Mouse (Mus musculus): ENCODE data around the gene Got2.

The Got2 gene

DNA sequence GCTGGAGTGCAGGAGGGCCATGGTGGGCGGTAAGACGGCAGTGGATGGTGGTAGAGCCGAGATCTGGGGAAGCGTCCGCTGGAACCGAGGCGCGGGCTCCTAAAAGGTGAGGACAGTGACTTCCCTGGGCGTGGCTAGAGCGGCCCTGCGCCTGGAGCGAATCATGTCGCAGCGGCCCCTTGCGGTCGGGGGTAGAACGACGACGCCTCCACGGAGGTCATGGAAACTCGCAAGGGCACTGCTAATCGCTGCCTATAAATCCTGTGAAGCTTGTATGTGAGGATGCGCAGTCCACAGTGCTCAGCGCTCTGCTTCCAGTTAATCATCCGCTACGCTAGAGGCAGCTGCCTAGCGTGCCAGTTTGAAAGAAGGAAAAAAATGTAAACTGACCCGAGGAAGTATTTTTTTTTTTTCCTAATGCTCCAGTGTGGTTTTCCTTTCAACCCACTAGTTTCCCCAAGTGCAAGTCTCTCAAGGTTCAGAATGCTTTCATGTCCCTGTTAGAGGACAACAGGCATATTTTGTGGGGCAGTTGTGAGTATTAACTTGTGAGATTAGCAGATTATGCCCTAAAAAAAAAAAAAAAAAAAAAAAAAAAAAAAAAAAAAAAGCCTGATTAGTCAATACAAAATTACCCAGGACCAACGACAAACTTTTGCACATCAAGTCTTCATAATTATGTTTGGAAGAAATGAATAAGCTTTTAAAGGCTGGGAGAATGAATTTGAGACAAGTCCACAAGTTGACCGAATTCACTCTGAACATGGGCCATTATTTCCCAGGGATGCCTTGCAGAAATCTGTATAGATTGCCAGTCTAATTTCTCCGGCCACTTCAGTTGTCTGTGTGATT lies at the start of gene Got2:
Got2 (minus strand) TSS at position 263 of the 852 bp plus-strand sequence.
- DNase-seq (ENCODE audit: low spot score), result peak; percentile 90

DNA sequence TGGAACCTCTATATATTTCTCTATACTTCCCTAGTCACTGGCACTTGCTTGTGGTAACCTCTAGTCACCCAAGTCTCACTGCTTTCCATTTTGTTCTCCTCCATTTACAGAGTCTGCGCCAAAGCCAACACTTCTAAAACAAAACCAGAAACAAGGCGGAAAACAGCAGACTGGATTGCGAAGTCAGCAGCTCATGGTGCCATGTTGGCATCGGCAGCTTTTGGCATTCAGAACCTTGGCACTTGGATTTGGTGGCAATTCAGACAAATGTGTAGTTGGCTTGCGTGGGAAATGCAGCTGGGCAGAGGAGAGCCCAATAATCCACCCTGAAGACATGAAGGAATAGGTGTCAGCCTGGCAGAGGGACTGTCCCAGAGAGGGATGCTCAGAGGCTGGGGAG lies 44.5 kb upstream of the Got2 start:
- DNase-seq (ENCODE audit: low spot score), result no peak

DNA sequence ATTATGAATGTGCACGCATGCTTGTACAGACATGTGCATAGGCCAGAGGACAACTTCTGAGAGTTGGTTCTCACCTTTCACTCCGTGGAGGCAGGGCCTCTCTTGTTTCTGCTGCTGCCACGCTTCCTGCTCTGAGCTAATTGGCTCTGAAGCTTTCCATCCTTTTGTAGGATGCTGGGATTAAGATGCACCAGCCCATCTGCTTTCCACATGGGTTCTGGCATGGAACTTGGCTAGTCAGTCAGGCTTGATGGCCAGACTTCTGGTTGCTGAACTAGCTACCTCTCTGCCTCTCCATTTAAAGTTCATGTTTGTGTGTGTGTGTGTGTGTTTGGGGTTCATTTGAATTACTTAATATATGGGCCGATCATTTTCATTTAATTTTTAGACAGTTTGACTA lies 41.5 kb upstream of the Got2 start:
- no peak for DNase-seq (ENCODE audit: low spot score)

DNA sequence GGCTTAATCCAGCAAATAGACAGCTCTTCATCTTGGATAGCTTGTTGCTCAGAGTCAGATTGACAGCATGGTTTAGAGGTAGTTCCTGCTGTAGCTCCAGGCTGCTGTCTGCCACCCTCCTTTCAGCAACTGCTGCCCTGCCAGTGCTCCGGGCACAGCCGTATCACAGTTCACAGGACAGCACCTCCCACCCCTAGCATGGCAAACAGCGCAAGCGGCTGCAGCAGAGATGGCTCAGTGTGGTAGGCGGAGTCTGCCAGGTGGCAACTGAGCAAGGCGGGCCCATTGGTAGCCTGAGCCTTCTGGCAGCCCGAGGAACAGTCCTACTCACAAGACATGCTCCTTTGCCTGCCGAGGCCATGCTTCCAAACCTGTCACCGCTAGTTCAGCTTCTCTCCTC lies 27.8 kb upstream of the Got2 start:
- DNase-seq (ENCODE audit: low spot score), result peak; percentile 19

DNA sequence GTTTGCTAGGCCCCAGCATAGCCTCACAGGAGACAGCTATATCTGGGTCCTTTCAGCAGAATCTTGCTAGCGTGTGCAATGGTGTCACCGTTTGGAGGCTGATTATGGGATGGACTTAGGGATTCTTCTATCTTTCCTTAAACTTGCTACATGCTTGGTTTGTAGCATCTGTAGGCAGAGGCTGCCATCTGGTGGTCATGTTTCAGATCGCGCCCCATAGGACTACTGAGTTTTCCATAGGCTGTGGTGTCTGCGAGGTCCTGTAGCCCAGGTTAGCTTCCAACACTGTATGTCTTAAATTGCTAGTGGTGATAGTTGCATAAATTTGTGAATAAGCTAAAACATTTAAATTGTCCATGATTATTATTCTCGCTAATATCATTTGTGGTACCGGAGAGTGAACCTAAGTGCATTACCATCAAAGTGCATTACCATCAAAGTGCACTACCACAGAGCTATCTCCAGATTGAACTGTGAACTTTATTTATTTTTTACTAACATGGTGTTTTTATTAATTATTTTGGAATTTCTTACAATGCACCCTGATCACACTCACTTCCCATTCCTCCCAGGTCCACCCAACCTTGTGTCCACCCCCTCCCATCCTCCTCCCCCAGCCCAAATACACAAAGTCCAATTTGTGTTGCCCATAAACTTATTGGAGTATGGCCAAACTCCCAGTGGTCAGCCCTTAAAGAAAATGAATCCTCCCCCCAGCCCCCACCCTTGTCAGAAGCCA lies 26.7 kb upstream of the Got2 start:
- DNase-seq (ENCODE audit: low spot score), result peak; percentile 37

DNA sequence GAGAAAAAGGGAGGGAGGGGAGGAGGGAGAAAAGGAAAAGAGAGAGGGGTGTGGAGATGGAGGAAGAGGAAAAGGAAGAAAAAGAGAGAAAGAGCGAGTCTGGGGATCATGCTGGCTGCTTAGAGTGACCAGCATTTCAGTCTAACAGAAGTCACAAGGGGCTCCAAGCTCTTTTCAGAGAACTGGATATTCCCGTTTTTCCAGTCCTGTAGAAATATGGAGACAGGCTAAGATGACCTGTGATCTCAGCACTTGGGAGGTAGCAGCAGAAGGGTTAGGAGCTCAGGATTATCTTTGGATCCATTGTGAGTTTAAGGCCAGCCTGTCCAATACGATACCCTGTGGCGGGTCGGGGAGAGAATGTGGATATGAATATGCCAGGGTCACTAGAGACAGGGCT lies 22.9 kb upstream of the Got2 start:
- DNase-seq (ENCODE audit: low spot score), result no peak

DNA sequence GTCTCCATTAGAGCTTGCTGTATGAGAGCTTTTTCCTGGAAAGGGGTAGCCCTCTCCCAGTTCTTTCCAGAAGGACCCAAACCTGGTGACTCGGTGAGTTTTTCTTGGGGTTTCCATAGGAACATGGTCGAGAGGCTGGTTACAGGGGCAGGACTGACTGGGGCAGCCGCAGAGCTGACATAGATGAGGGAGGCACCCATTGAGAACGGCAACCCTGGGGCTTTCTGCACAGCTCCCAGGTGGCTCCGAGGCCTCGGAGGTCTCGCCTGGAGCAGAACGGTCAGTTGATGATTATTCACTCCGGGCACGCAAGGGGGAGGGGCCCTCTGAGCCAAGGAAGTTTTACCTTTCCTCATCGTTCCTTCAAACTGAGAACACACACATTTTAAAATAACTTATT lies 19.5 kb upstream of the Got2 start:
- no peak for DNase-seq (ENCODE audit: low spot score)

DNA sequence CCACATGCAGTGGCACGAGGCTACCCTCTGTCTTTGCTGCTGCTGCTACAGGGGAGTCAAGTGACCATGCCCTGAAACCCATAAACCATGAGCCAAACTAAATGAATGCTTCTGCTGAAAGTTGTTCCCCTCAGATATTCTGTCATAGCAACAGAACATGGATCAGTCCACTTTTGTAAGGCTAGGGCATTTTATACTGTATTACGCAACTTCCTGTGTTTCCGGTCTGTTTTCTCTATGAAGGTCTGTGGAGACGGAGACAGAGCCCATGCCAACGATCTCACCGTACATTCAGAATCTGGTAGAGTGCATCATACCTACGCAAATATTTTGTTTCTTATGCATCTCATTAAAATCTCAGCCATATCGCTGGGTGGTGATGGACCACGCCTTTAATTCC lies 18.4 kb upstream of the Got2 start:
- no peak for DNase-seq (ENCODE audit: low spot score)

DNA sequence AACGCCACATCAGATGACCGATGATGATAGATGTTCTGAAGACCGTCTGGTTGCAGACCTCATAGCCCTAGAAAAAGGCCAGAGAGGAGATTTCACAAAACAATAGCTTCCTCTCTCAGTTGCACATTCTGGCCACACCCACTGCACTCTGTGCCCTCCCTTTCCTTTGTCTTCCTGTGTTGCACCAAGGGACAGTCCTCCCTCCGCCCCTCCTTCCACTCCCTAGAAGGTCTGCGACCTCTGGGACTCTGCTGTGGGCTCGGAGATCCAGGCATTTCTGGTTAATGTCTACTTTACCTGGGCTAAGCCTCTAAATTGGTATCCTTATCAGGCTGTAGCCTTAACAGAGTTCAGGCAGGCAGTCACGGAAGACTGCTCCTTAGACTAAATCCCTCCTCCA lies 13.5 kb upstream of the Got2 start:
- no peak for DNase-seq (ENCODE audit: low spot score)

DNA sequence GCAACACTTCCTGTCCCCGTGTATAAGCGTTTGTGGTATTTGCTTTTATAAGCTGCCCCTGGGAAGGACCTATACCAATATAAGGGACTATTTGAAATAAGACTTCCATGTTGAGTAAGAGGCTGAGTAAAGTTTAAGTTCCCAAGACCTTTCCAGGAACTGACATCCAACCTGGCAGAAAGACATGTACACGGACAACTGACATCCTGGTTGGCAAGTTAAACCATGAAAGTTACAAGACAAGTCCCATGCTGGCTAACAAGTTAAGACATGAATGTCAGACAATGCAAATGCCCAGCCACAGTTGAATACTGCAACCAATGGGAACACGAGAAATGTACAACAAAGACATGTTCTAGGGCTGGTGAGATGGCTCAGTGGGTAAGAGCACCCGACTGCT lies 5.4 kb upstream of the Got2 start:
- DNase-seq (ENCODE audit: low spot score), result no peak

DNA sequence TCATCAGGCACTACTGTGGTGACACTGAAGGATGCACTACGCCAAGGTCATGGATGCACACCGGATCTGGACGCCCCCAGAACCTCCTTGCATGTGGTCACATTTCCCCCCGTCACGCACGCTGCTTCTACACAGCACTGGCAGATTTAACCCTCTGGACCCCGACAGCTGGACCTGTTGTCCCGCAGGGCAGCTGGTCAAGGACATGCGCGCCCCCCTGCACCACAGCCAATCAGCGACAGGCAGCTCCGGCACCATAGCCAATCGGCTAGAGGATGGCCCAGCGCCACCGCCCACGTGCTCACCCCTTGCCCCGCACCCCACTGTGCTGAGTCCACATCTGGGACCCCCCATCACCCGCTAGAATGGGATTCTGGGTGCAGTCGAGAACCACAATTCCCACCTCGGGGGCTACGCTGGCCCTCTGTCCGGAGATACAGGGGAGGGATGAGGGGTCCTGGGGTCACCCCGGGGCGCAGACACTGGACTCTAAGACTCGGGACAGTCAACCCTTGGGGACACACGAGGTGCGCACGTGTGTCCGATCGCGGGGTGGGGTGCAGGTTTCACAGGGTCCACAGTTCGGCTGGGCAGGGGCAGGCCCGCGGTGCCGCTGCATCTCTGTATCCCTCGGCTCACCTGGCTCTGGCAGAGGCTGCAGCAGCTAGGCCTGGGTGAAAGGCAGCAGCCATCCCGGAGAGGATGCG lies 616 bp downstream of the Got2 start:
- DNase-seq (ENCODE audit: low spot score), result peak; percentile 16

DNA sequence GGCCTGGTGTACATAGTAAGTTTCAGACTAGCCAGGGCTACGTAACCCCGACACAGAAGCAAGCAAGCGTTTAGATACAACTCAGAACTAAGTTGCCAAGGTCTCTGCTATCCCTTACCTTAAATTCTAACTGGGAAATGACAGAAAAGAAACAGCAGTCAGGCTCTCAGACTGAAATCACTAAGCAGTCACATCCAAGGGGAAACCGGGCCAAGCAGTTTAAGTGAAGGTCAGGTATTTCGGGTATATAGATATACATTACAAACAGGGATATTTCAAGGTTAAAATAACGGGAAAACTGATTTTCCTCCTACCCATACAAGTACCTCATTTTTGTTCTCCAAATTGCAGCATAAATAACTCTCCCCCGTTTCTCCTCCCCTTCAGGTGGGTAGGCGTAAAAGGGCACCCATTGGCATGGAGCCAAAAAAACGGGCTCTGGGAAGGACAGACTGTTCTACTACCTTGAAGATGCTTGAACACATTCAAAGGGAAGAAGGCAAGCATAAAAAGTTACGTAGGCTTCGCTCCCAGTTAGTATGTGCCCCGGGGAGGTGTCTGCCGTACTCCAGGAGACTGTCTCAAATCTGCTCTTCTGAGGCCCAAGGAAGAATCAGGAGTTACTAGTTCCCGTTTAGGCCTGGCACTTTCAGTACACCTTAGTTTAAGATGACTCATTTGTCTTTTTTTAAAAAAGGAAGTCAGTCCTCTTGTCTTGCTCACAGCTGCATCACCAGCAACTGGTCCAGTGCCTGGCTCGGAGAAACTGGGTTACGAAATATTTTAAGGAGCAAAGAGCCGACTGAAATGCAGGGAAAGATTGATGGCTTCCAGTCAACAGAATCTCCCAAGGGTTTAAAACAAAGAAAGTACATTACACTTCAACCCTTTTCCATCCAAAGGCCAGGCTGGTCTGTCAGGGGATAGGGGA lies 1.4 kb downstream of the Got2 start:
- no peak for DNase-seq (ENCODE audit: low spot score)

DNA sequence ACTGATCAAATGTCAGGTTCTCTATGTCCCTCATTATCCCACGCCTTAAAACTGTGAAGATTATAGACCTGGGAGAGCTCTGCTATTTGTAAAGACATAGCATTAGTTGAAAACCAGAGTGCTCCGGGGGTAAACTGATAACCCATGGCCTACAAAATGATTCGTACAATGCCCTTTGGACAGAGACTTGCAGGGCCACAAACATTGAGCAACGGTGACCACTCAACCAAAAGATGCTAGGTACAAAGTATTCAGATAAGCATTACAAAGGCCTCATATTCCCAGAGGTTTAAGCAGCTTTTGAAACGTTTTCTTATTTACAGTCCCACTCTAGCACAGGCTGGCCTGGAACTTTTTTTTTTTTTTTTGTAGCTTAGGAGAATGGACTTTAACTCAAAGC lies 2.4 kb downstream of the Got2 start:
- DNase-seq (ENCODE audit: low spot score), result no peak

DNA sequence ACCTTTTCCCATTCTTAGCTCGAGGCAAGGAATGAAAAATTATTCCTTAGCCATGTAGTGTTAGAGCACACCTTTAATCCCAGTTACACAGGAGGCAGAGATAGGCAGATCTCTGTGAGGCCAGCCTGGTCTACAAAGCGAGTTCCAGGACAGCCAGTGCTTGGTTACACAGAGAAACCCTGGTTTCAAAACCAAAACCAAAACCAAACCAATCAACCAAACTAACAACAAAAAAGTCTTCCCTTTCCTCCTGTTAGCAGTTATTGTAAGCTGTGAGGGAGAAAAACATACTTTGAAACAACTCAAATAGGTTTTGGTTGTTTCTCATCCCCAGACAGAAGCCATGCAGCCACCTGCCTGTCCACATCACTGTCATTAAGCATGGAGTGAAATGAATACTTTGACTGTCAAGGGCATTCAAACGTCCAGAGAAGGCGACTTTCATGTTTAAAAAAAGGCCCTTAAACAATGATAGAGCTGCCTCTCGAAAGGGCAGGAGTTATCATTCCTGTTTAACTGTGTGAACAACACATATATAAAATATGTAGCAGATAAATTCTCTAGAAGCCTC lies 3.0 kb downstream of the Got2 start:
- no peak for DNase-seq (ENCODE audit: low spot score)

DNA sequence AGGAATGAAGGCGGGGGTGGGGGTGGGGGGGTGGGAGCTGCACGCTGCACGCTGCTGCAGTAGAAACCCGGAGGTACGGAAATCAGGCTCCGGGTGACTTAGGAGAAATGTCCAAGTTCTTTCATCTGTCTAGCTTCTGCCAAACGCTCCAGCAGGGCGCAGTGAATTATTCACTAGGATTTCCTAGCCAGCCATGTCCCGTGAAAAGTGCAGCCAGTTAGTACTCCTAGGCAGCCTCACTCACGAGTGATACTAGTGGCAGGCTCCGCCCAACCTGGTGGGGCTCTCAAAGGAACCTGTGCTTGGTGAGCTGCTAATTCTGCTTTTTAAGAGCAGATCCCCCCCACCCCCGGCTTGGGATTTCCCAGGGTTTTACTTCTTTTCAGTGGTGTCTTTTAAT lies 3.9 kb downstream of the Got2 start:
- no peak for DNase-seq (ENCODE audit: low spot score)

DNA sequence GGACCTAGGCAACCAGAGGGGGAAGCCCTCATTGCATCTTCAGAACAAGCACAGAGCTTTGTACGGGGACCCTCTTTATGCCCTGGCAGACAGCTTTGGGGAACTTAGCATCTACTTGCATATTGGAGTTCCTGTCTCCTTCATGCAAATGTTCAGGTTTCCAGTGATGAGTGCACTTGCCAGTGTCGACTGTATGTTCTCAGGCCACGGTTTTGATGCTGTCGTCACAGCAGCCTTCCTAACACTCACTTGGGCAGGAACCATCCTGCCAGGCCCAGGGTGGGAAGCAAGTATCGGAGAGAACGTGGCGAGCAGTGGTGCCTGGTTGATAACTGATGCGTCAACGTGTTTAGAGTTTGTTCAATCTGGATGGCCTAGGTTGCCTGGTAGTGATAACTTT lies 6.2 kb downstream of the Got2 start:
- DNase-seq (ENCODE audit: low spot score), result no peak

DNA sequence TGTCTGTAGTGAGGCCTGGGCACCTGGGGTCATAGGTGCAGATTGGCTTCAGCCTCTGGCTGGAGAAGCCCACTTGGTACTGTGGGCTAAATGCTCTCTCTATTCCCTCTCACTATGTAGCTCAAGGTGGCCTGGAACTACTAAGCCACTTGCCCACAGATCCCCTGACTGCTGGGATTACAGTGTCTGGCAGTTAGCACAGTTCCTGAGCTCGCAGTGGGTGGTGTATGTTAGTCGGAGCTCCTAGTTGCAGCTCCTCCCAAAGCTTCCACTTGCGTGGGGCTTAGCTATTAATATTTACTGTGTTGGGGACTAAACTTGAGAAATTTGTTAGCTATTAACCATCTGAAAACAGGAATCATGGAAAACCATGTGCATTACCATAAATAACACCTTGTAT lies 6.8 kb downstream of the Got2 start:
- no peak for DNase-seq (ENCODE audit: low spot score)

DNA sequence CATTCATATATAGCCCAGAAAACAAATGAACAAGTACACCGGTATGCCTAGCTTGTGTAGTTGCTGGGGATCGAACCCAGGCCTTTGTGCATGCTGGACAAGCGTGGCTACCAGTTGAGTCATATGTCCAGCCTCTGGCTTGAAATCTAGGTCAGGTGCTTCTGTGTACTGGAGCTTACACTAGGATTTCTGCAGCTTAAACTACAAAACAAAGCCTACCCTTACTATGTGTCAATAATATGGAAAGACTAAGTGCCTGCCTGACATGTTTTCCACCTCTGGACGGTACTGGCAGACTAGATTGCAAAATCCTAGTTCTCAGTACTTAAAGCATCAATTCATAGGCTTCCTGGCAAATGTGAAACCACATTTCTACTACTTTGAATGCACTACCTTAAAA lies 8.5 kb downstream of the Got2 start:
- DNase-seq (ENCODE audit: low spot score), result no peak

DNA sequence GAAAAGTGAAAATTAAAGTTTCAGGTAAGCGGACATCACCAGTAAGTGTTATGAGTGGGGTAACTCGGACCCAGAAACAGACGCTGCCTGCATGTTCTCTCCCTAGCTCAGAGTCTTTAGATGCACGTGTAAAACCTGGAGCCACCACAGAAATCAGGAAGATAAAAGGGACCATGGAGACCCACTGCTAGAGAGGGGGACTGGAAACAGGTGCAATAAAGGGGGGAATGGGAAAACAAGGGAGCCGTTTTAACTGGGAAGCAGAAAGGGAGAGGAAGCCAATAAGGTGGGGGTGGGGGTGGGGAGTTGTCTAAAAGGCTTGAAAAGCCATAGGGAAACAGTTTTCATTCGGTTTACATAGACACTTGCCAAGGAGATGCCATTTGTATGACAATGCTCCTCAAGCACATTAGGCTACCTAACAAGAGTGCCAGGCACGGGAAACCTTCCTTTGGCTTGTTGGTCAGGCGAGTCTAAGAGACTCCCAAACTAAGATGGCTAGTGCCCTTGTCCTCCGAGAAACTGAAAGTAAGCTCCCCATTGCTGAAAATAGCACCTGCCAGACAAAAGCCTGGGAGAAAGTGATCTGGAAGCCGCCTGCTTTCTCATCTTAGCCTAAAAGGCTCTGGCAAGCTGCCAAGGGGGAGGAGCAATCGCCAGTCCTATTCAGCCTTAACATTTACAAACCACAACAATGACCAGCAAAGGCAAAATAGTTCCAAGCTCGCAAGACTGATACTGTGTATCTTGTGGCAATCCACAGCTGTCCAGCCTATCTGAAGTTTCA lies 10.0 kb downstream of the Got2 start:
- DNase-seq (ENCODE audit: low spot score), result no peak

DNA sequence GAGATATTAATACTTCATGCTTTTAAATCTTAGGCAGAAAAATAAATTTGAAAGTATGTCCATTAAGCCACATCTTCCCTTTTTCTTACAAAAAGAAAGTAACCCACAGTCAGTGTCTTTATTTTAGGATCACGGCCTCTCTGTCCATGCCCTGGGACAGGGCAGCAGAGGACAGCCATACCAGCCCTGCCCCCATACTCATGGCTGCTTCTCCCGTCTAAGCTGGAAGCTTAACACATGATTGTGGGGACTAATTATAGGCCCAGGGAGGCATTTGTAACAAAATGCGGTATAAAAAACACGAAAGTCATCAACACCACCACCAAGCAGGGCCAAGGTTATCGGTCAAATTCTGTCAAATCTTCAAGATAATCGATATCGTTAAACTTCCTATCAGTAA lies 13.1 kb downstream of the Got2 start:
- DNase-seq (ENCODE audit: low spot score), result no peak

DNA sequence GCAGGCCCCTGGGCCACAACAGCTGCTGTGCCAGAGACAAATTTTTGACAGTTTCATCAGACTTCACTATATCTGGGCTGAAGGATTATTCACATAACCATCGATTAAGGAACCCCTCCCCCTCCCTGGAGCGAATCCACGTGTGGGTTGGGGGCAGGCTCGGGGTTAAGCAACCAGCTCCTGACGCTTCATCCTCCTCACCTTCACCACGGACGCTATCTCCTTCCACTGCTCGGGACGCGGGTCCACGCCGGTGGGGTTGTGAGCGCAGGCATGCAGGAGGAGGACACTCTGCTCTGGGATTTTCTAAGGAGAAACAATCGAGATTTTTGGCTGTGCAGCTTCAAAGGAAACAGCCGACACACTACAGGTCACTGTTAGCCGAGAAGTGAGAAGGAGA lies 16.7 kb downstream of the Got2 start:
- no peak for DNase-seq (ENCODE audit: low spot score)
